Mouse (Mus musculus): Measurements from ENCODE around the gene Zfyve9. TPM values are rescaled to one million over a fixed set of nuclear protein-coding genes. Genes with fewer than 3 reads are reported as not detected.
"Not testable (repeated sequence)": the region's sequence is repeated elsewhere in the genome, so short reads cannot be mapped to it uniquely, and the experiment has no call there.

Gene Zfyve9
- polyA plus RNA-seq, 1 experiment from 2014 or later = 5.0 TPM

- Histone ChIP-seq H3K4me1 (replicated peaks; ENCODE audit: control insufficient read depth, insufficient read depth, low read length) (no peaks in the 10 kb centered on the region), H3K4me2 (replicated peaks; ENCODE audit: low read depth) (no peak overlapping the region), H3K9me3 (ENCODE audit: control insufficient read depth) (no peaks in the 10 kb centered on the region), H3K36me3 (ENCODE audit: control insufficient read depth, insufficient read depth) (no peaks in the 10 kb centered on the region), H3K4me3 (ENCODE audit: low read depth, low read length) (no peak overlapping the region), H3K27me3 (replicated peaks; ENCODE audit: control insufficient read depth, insufficient read depth, low read length) (no peaks in the 10 kb centered on the region), H3K27ac (ENCODE audit: low read depth, low read length) (no peak overlapping the region), H3K9ac (ENCODE audit: low read depth, low read length) (no peak overlapping the region)
- TF ChIP-seq CTCF (IDR thresholded peaks at IDR 0.05; ENCODE audit: low read depth) = no peak
- 66% methylated on average over 5 of the region's 5 CpGs for WGBS
- no peak for ATAC-seq
Observed at GRCm38 (mm10) chr4:108708209-108708608, 72.4 kb downstream of the Zfyve9 start.

GRCm38 (mm10) chr4:108696934-108697333 lies 83.7 kb downstream of the Zfyve9 start:
- ATAC-seq = 0 out of 2 replicates have a peak, but pooled peaks have one; percentile 41
- WGBS = 44% methylated on average over 3 of the region's 3 CpGs
- H3K9ac ChIP-seq (ENCODE audit: low read depth, low read length) = no peak overlapping the region
- H3K4me2 ChIP-seq (replicated peaks; ENCODE audit: low read depth) = no peak overlapping the region
- no peak overlapping the region for H3K4me3 ChIP-seq (ENCODE audit: low read depth, low read length)
- no peaks in the 10 kb centered on the region for H3K9me3 ChIP-seq (ENCODE audit: control insufficient read depth)
- no peak overlapping the region for H3K27ac ChIP-seq (ENCODE audit: low read depth, low read length)
- no peaks in the 10 kb centered on the region for H3K4me1 ChIP-seq (replicated peaks; ENCODE audit: control insufficient read depth, insufficient read depth, low read length)
- H3K36me3 ChIP-seq (ENCODE audit: control insufficient read depth, insufficient read depth) = no peaks in the 10 kb centered on the region
- peak; percentile 91 for TF ChIP-seq CTCF (IDR thresholded peaks at IDR 0.05; ENCODE audit: low read depth)
- H3K27me3 ChIP-seq (replicated peaks; ENCODE audit: control insufficient read depth, insufficient read depth, low read length) = no peaks in the 10 kb centered on the region

- no peak overlapping the region for H3K27ac ChIP-seq (ENCODE audit: low read depth, low read length)
- TF ChIP-seq CTCF (IDR thresholded peaks at IDR 0.05; ENCODE audit: low read depth) = no peak
- H3K36me3 ChIP-seq (ENCODE audit: control insufficient read depth, insufficient read depth) = peaks cover 23% of the 10 kb centered on the region
- H3K27me3 ChIP-seq (replicated peaks; ENCODE audit: control insufficient read depth, insufficient read depth, low read length) = no peaks in the 10 kb centered on the region
- ATAC-seq = no peak
- no peaks in the 10 kb centered on the region for H3K4me1 ChIP-seq (replicated peaks; ENCODE audit: control insufficient read depth, insufficient read depth, low read length)
- H3K4me3 ChIP-seq (ENCODE audit: low read depth, low read length) = no peak overlapping the region
- H3K9ac ChIP-seq (ENCODE audit: low read depth, low read length) = no peak overlapping the region
- H3K9me3 ChIP-seq (ENCODE audit: control insufficient read depth) = no peaks in the 10 kb centered on the region
- H3K4me2 ChIP-seq (replicated peaks; ENCODE audit: low read depth) = no peak overlapping the region
Observed at GRCm38 (mm10) chr4:108691469-108691868, 89.1 kb downstream of the Zfyve9 start.

GRCm38 (mm10) chr4:108690479-108690878 lies 90.1 kb downstream of the Zfyve9 start:
- H3K4me3 ChIP-seq (ENCODE audit: low read depth, low read length) = no peak overlapping the region
- peak; percentile 26 for TF ChIP-seq CTCF (IDR thresholded peaks at IDR 0.05; ENCODE audit: low read depth)

GRCm38 (mm10) chr4:108687098-108687497 lies 93.5 kb downstream of the Zfyve9 start:
- H3K9me3 ChIP-seq (ENCODE audit: control insufficient read depth); H3K9ac ChIP-seq (ENCODE audit: low read depth, low read length); H3K4me3 ChIP-seq (ENCODE audit: low read depth, low read length); H3K4me2 ChIP-seq (replicated peaks; ENCODE audit: low read depth); H3K27me3 ChIP-seq (replicated peaks; ENCODE audit: control insufficient read depth, insufficient read depth, low read length); H3K27ac ChIP-seq (ENCODE audit: low read depth, low read length); ATAC-seq; H3K4me1 ChIP-seq (replicated peaks; ENCODE audit: control insufficient read depth, insufficient read depth, low read length): not testable (repeated sequence)
- WGBS = 93% methylated on average over 6 of the region's 7 CpGs
- peaks cover 29% of the 10 kb centered on the region for H3K36me3 ChIP-seq (ENCODE audit: control insufficient read depth, insufficient read depth)

More at GRCm38 (mm10) chr4:108690479-108690878, 90.1 kb downstream of the Zfyve9 start:
- Histone ChIP-seq H3K4me2 (replicated peaks; ENCODE audit: low read depth) (no peak overlapping the region), H3K27me3 (replicated peaks; ENCODE audit: control insufficient read depth, insufficient read depth, low read length) (no peaks in the 10 kb centered on the region), H3K9me3 (ENCODE audit: control insufficient read depth) (no peaks in the 10 kb centered on the region), H3K4me1 (replicated peaks; ENCODE audit: control insufficient read depth, insufficient read depth, low read length) (no peaks in the 10 kb centered on the region), H3K9ac (ENCODE audit: low read depth, low read length) (no peak overlapping the region), H3K36me3 (ENCODE audit: control insufficient read depth, insufficient read depth) (peaks cover 29% of the 10 kb centered on the region), H3K27ac (ENCODE audit: low read depth, low read length) (no peak overlapping the region)
- ATAC-seq = no peak
- 94% methylated on average over 3 of the region's 3 CpGs for WGBS

DNA sequence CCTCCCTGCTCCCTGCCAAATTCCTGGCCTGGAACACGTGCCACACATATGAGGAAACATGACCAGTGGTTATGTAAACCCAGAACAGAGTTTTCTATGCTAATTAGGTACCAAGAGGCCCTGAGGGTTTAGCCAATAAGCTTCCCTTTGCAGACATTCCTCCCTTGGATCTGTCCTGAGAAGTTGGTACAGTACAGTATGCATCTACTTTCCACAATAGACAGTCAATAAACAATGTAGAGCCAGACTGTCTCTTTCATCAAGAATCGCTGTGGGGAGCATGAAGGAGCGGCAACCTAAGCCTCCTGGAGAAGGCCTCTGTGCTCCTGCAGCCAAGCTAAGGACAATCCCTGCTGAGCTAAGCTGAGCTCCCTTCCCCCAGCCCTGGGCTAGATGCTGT lies 94.4 kb downstream of the Zfyve9 start:
- Histone ChIP-seq H3K9ac (ENCODE audit: low read depth, low read length) (no peak overlapping the region), H3K36me3 (ENCODE audit: control insufficient read depth, insufficient read depth) (peaks cover 28% of the 10 kb centered on the region), H3K9me3 (ENCODE audit: control insufficient read depth) (no peaks in the 10 kb centered on the region), H3K4me2 (replicated peaks; ENCODE audit: low read depth) (no peak overlapping the region), H3K4me3 (ENCODE audit: low read depth, low read length) (no peak overlapping the region), H3K4me1 (replicated peaks; ENCODE audit: control insufficient read depth, insufficient read depth, low read length) (no peaks in the 10 kb centered on the region), H3K27ac (ENCODE audit: low read depth, low read length) (no peak overlapping the region), H3K27me3 (replicated peaks; ENCODE audit: control insufficient read depth, insufficient read depth, low read length) (no peaks in the 10 kb centered on the region)
- 78% methylated on average over 3 of the region's 3 CpGs for WGBS
- no peak for TF ChIP-seq CTCF (IDR thresholded peaks at IDR 0.05; ENCODE audit: low read depth)
- ATAC-seq = no peak

- Histone ChIP-seq H3K36me3 (ENCODE audit: control insufficient read depth, insufficient read depth) (peaks cover 8% of the 10 kb centered on the region), H3K9me3 (ENCODE audit: control insufficient read depth) (no peaks in the 10 kb centered on the region), H3K27me3 (replicated peaks; ENCODE audit: control insufficient read depth, insufficient read depth, low read length) (no peaks in the 10 kb centered on the region), H3K4me3 (ENCODE audit: low read depth, low read length) (no peak overlapping the region), H3K27ac (ENCODE audit: low read depth, low read length) (no peak overlapping the region), H3K9ac (ENCODE audit: low read depth, low read length) (no peak overlapping the region), H3K4me2 (replicated peaks; ENCODE audit: low read depth) (no peak overlapping the region), H3K4me1 (replicated peaks; ENCODE audit: control insufficient read depth, insufficient read depth, low read length) (no peaks in the 10 kb centered on the region)
- WGBS = 49% methylated on average over 2 of the region's 2 CpGs
- 0 out of 2 replicates have a peak, but pooled peaks have one; percentile 10 for ATAC-seq
- TF ChIP-seq CTCF (IDR thresholded peaks at IDR 0.05; ENCODE audit: low read depth) = peak; percentile 76
Observed at GRCm38 (mm10) chr4:108664407-108664806, 116.2 kb downstream of the Zfyve9 start.
